Mouse (Mus musculus) midbrain, embryonic 12.5 days (tissue): ENCODE measurements around the gene Olfr30. TPM values are rescaled to one million over a fixed set of nuclear protein-coding genes. Genes with fewer than 3 reads are reported as not detected.

Experiments used
- polyA plus RNA-seq: library from polyadenylated mRNA; unstranded; fragments of >200 nt; fragmentation: Nextera tagmentation; extraction: Ambion mirVana; gene quantifications from 2 replicates; pipeline ENCODE4 v1.2.1, GENCODE M21; 2016

Olfr30 gene
- polyA plus RNA-seq, 1 experiment from 2014 or later: not detected

Other genes starting within 250 kb of the Olfr30 start
- gene 4930438A08Rik, start 187.5 kb downstream of the Olfr30 start, polyA plus RNA-seq: 0.14 TPM in 1 of 2 replicates, not detected in the other
- gene Zfp692, start 155.2 kb downstream of the Olfr30 start, polyA plus RNA-seq: 26.4 and 28.5 TPM in 2 replicates
- gene Zfp672, start 131.9 kb downstream of the Olfr30 start, polyA plus RNA-seq: 33.9 and 35.9 TPM in 2 replicates
- gene Sh3bp5l, start 131.5 kb downstream of the Olfr30 start, polyA plus RNA-seq: 50.6 and 51.0 TPM in 2 replicates
- not detected in 2 replicates for gene Lypd8, start 83.2 kb downstream of the Olfr30 start, polyA plus RNA-seq
- gene 1810065E05Rik, start 41.2 kb downstream of the Olfr30 start, polyA plus RNA-seq: not detected in 2 replicates
- gene Gm12253, start 29.7 kb downstream of the Olfr30 start, polyA plus RNA-seq: not detected in 2 replicates
- gene Lypd9, start 9.3 kb downstream of the Olfr30 start, polyA plus RNA-seq: not detected in 2 replicates
- not detected in 2 replicates for gene Olfr332, start 30.3 kb upstream of the Olfr30 start, polyA plus RNA-seq
- gene Olfr331, start 40.3 kb upstream of the Olfr30 start, polyA plus RNA-seq: not detected in 2 replicates
- gene Olfr330, start 72.6 kb upstream of the Olfr30 start, polyA plus RNA-seq: not detected in 2 replicates
- gene Olfr329-ps, start 84.2 kb upstream of the Olfr30 start, polyA plus RNA-seq: not detected in 2 replicates
- gene Olfr328, start 93.4 kb upstream of the Olfr30 start, polyA plus RNA-seq: 0.08 and 0.14 TPM in 2 replicates
- not detected in 2 replicates for gene Olfr224, start 108.3 kb upstream of the Olfr30 start, polyA plus RNA-seq
- not detected in 2 replicates for gene Olfr325, start 115.5 kb upstream of the Olfr30 start, polyA plus RNA-seq
- not detected in 2 replicates for gene Olfr324, start 132.8 kb upstream of the Olfr30 start, polyA plus RNA-seq
- gene 2210407C18Rik, start 153.8 kb upstream of the Olfr30 start, polyA plus RNA-seq: not detected in 2 replicates
- not detected in 2 replicates for gene Olfr323, start 168.2 kb upstream of the Olfr30 start, polyA plus RNA-seq
- 0.13 and 0.28 TPM in 2 replicates for gene Trim58, start 178.2 kb upstream of the Olfr30 start, polyA plus RNA-seq
- gene Olfr322, start 196.5 kb upstream of the Olfr30 start, polyA plus RNA-seq: not detected in 2 replicates
- not detected in 2 replicates for gene Olfr320, start 218.8 kb upstream of the Olfr30 start, polyA plus RNA-seq
- not detected in 2 replicates for gene Olfr319, start 236.9 kb upstream of the Olfr30 start, polyA plus RNA-seq